Mouse (Mus musculus): ENCODE data around the gene Mettl7a3. TPM values are rescaled to one million over a fixed set of nuclear protein-coding genes. Genes with fewer than 3 reads are reported as not detected.
A peak's percentile ranks its signal among the peaks of the same experiment; 100 is the strongest.
"Not testable (repeated sequence)": the region's sequence is repeated elsewhere in the genome, so short reads cannot be mapped to it uniquely, and the experiment has no call there.

Mettl7a3 gene
- total and polyA plus RNA-seq, 3 experiments, result 0.21 to 0.27 TPM; not detected in 1

- Histone ChIP-seq H3K27ac (no peak overlapping the region), H3K4me3 (no peak overlapping the region), H3K9ac (ENCODE audit: low read depth, low read length) (no peak overlapping the region), H3K27me3 (ENCODE audit: control insufficient read depth, insufficient read depth, low read length) (no peaks in the 10 kb centered on the region), H3K79me2 (replicated peaks; ENCODE audit: control insufficient read depth, insufficient read depth, low read length) (no peaks in the 10 kb centered on the region), H3K4me1 (ENCODE audit: control insufficient read depth, insufficient read depth, low read length) (no peaks in the 10 kb centered on the region; the same call in 1 of the 2 replicates), H3K36me3 (ENCODE audit: control insufficient read depth, insufficient read depth, low read length) (peaks cover 3% of the 10 kb centered on the region)
- TF ChIP-seq CTCF (IDR thresholded peaks at IDR 0.05) (no peak), EP300 (IDR thresholded peaks at IDR 0.05; ENCODE audit: insufficient read depth, low read depth, low read length) (no peak), POLR2A (IDR thresholded peaks at IDR 0.05; ENCODE audit: insufficient read depth, low read depth, low read length) (no peak)
- intact Hi-C loops (cut with DNase I), result loop anchor here (5.0 kb wide), 1 partner anchor 264 kb away; the partner anchor contains the start of gene Dip2b
- DNase-seq, result no peak
- 74% methylated on average over 15 of the region's 15 CpGs for WGBS
These were observed 33.2 kb upstream of the Mettl7a3 start for GRCm38 (mm10) chr15:100301556-100301955.

GRCm38 (mm10) chr15:100303428-100304018, 31.2 kb upstream of the Mettl7a3 start:
- peak overlapping the region; percentile 91 for H3K27ac ChIP-seq
- peak in 1 of 2 experiments; percentile 40 for DNase-seq
- H3K9ac ChIP-seq (ENCODE audit: low read depth, low read length), result peak overlapping the region; percentile 76
- WGBS, result 49% methylated on average over 8 of the region's 8 CpGs
- H3K27me3 ChIP-seq (ENCODE audit: control insufficient read depth, insufficient read depth, low read length), result no peaks in the 10 kb centered on the region
- H3K4me3 ChIP-seq, result peak overlapping the region; percentile 66; the same call in 1 of the 2 replicates
- peaks cover 3% of the 10 kb centered on the region for H3K36me3 ChIP-seq (ENCODE audit: control insufficient read depth, insufficient read depth, low read length)
- H3K4me1 ChIP-seq (ENCODE audit: control insufficient read depth, insufficient read depth, low read length), result no peaks in the 10 kb centered on the region; the same call in 1 of the 2 replicates
- TF ChIP-seq EP300 (IDR thresholded peaks at IDR 0.05; ENCODE audit: insufficient read depth, low read depth, low read length), result no peak
- no peak for TF ChIP-seq POLR2A (IDR thresholded peaks at IDR 0.05; ENCODE audit: insufficient read depth, low read depth, low read length)
- no peak for TF ChIP-seq CTCF (IDR thresholded peaks at IDR 0.05)
- intact Hi-C loops (cut with DNase I), result loop anchor here (5.0 kb wide), 1 partner anchor 266 kb away; the partner anchor contains the start of gene Dip2b
- no peaks in the 10 kb centered on the region for H3K79me2 ChIP-seq (replicated peaks; ENCODE audit: control insufficient read depth, insufficient read depth, low read length)

GRCm38 (mm10) chr15:100304019-100304991, 30.4 kb upstream of the Mettl7a3 start, which contains the start of gene Mettl7a1:
TSS of gene Mettl7a1 (plus strand) at chr15:100304140.
- no peaks in the 10 kb centered on the region for H3K79me2 ChIP-seq (replicated peaks; ENCODE audit: control insufficient read depth, insufficient read depth, low read length)
- peak; percentile 90 for DNase-seq
- peak within 1 kb of the TSS; percentile 91 for H3K27ac ChIP-seq
- no peaks in the 10 kb centered on the region for H3K27me3 ChIP-seq (ENCODE audit: control insufficient read depth, insufficient read depth, low read length)
- TF ChIP-seq CTCF (IDR thresholded peaks at IDR 0.05) (no peak), EP300 (IDR thresholded peaks at IDR 0.05; ENCODE audit: insufficient read depth, low read depth, low read length) (peak; percentile 37; the same call in 1 of the 2 replicates), POLR2A (IDR thresholded peaks at IDR 0.05; ENCODE audit: insufficient read depth, low read depth, low read length) (peak; percentile 94)
- peaks cover 3% of the 10 kb centered on the region for H3K36me3 ChIP-seq (ENCODE audit: control insufficient read depth, insufficient read depth, low read length)
- peak within 1 kb of the TSS; percentile 66 for H3K4me3 ChIP-seq
- intact Hi-C loops (cut with DNase I), result loop anchor here (5.0 kb wide), 1 partner anchor 267 kb away; the partner anchor contains the start of gene Dip2b
- H3K4me1 ChIP-seq (ENCODE audit: control insufficient read depth, insufficient read depth, low read length), result no peaks in the 10 kb centered on the region; the same call in 1 of the 2 replicates
- peak within 1 kb of the TSS; percentile 76 for H3K9ac ChIP-seq (ENCODE audit: low read depth, low read length)
- WGBS, result 2% methylated on average over 22 of the region's 30 CpGs

GRCm38 (mm10) chr15:100306201-100306600, 28.5 kb upstream of the Mettl7a3 start:
- Histone ChIP-seq H3K36me3 (ENCODE audit: control insufficient read depth, insufficient read depth, low read length) (peaks cover 3% of the 10 kb centered on the region), H3K27ac (no peak overlapping the region), H3K27me3 (ENCODE audit: control insufficient read depth, insufficient read depth, low read length) (no peaks in the 10 kb centered on the region), H3K79me2 (replicated peaks; ENCODE audit: control insufficient read depth, insufficient read depth, low read length) (no peaks in the 10 kb centered on the region), H3K4me1 (ENCODE audit: control insufficient read depth, insufficient read depth, low read length) (no peaks in the 10 kb centered on the region; the same call in 1 of the 2 replicates), H3K9ac (ENCODE audit: low read depth, low read length) (no peak overlapping the region), H3K4me3 (no peak overlapping the region)
- DNase-seq, result no peak
- WGBS, result 78% methylated on average over 2 of the region's 2 CpGs
- intact Hi-C loops (cut with DNase I), result no loop called here
- TF ChIP-seq EP300 (IDR thresholded peaks at IDR 0.05; ENCODE audit: insufficient read depth, low read depth, low read length), result no peak
- TF ChIP-seq CTCF (IDR thresholded peaks at IDR 0.05), result no peak

GRCm38 (mm10) chr15:100307438-100308096, 27.2 kb upstream of the Mettl7a3 start:
- intact Hi-C loops (cut with DNase I); H3K79me2 ChIP-seq (replicated peaks; ENCODE audit: control insufficient read depth, insufficient read depth, low read length); H3K27ac ChIP-seq; H3K27me3 ChIP-seq (ENCODE audit: control insufficient read depth, insufficient read depth, low read length); H3K4me1 ChIP-seq (ENCODE audit: control insufficient read depth, insufficient read depth, low read length); H3K36me3 ChIP-seq (ENCODE audit: control insufficient read depth, insufficient read depth, low read length); H3K9ac ChIP-seq (ENCODE audit: low read depth, low read length); H3K4me3 ChIP-seq: not testable (repeated sequence)
- 56% methylated on average over 11 of the region's 11 CpGs for WGBS
- peak in 1 of 2 experiments; percentile 21 for DNase-seq
- peak; percentile 65 for TF ChIP-seq CTCF (IDR thresholded peaks at IDR 0.05)

Data from heart, adult 2 months (tissue).